Mouse (Mus musculus): Measurements from ENCODE around the gene Slc7a11.

DNA sequence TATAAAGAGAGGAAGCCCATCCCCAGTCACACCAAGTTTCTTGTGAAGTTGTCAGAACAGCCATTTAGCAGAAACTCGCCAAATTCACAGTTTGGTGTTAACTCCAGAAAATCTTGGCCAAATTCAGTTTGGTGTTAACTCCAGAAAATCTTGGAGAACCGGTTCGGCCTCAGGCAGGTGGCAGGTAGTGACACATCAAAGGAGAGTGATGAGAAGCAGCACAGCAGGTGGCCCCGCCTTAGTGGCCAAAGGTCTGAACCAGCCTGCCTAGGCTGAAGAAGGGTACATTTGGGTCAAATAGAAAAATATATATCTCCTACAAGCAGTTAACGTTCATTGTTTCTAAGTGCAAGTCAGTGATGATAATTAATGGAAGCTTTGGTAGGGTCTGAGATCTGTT is 417.4 kb downstream of the Slc7a11 start:
- TF ChIP-seq CTCF (IDR thresholded peaks at IDR 0.05; ENCODE audit: low read depth, low read length) (no peak), POLR2A (IDR thresholded peaks at IDR 0.05; ENCODE audit: borderline replicate concordance, low read depth, low read length) (no peak)

Measured in bone marrow macrophage, adult 2 months (primary cell).